Mouse (Mus musculus) hindbrain, embryonic 13.5 days (tissue): ENCODE results near the gene Scn8a. TPM values are rescaled to one million over a fixed set of nuclear protein-coding genes. Genes with fewer than 3 reads are reported as not detected.

Experiments
- ATAC-seq: fragments of 200-750 bp; cut with Nextera tagmentation; 2 replicates; pipeline ENCODE4 v1.8.0; 2017; ENCODE audit warnings: moderate TSS enrichment; ENCODE audit not compliant: low FRiP score
- H3K27ac ChIP-seq: fragments of 300-500 bp; sonication (generic); 2 replicates; pipeline ENCODE4 v1.5.1; 2015; ENCODE audit warnings: inconsistent platforms, mild to moderate bottlenecking, moderate library complexity
- H3K27me3 ChIP-seq: fragments of 300-500 bp; sonication (generic); 2 replicates; pipeline ENCODE4 v1.6.1; 2015; ENCODE audit warnings: mild to moderate bottlenecking, inconsistent platforms
- H3K36me3 ChIP-seq: fragments of 300-500 bp; sonication (generic); 2 replicates; pipeline ENCODE4 v1.6.1; 2015; ENCODE audit warnings: mild to moderate bottlenecking, inconsistent platforms
- H3K4me1 ChIP-seq: fragments of 300-500 bp; sonication (generic); replicated peaks from 2 replicates; pipeline ENCODE4 v1.6.1; 2015; ENCODE audit warnings: inconsistent platforms
- H3K4me2 ChIP-seq: fragments of 300-500 bp; sonication (generic); 2 replicates; pipeline ENCODE4 v1.6.1; 2015; ENCODE audit warnings: inconsistent platforms, mild to moderate bottlenecking, moderate library complexity
- H3K4me3 ChIP-seq: fragments of 300-500 bp; sonication (generic); 2 replicates; pipeline ENCODE4 v1.5.1; 2015; ENCODE audit warnings: mild to moderate bottlenecking, inconsistent platforms
- H3K9ac ChIP-seq: fragments of 300-500 bp; sonication (generic); 2 replicates; pipeline ENCODE4 v1.6.1; 2015; ENCODE audit warnings: mild to moderate bottlenecking, inconsistent platforms
- H3K9me3 ChIP-seq: fragments of 300-500 bp; sonication (generic); 2 replicates; pipeline ENCODE4 v1.6.1; 2016; ENCODE audit warnings: inconsistent platforms
- WGBS: fragments of 180-500 bp; shearing (Covaris S2); methylation state at CpG from one replicate; pipeline ENCODE4 v1.1.7; 2015; 5-methylcytosine and 5-hydroxymethylcytosine counted together
- polyA plus RNA-seq: library from polyadenylated mRNA; unstranded; fragments of >200 nt; fragmentation: Nextera tagmentation; extraction: Ambion mirVana; gene quantifications from 2 replicates; pipeline ENCODE4 v1.2.1, GENCODE M21; 2015

The Scn8a gene
- polyA plus RNA-seq, 1 experiment from 2014 or later, result 18.8 TPM

GRCm38 (mm10) chr15:100845049-100845879 lies 24.4 kb upstream of the Scn8a start:
- 0 out of 2 replicates have a peak, but pooled peaks have one; percentile 43 for ATAC-seq
- 42% methylated on average over 26 of the region's 26 CpGs for WGBS
- H3K4me1 ChIP-seq, result peaks cover 12% of the 10 kb centered on the region
- no peaks in the 10 kb centered on the region for H3K27me3 ChIP-seq
- peaks cover 4% of the 10 kb centered on the region; the same call in 1 of the 2 replicates for H3K9me3 ChIP-seq
- peak overlapping the region; percentile 44; the same call in 1 of the 2 replicates for H3K27ac ChIP-seq
- H3K9ac ChIP-seq, result no peak overlapping the region
- no peak overlapping the region for H3K4me2 ChIP-seq
- H3K4me3 ChIP-seq, result no peak overlapping the region
- no peaks in the 10 kb centered on the region for H3K36me3 ChIP-seq

GRCm38 (mm10) chr15:100847193-100847592 lies 22.5 kb upstream of the Scn8a start:
- no peak overlapping the region for H3K27ac ChIP-seq
- peaks cover 4% of the 10 kb centered on the region; the same call in 1 of the 2 replicates for H3K9me3 ChIP-seq
- H3K27me3 ChIP-seq, result no peaks in the 10 kb centered on the region
- no peak overlapping the region for H3K4me2 ChIP-seq
- no peak for ATAC-seq
- H3K9ac ChIP-seq, result no peak overlapping the region
- no peak overlapping the region for H3K4me3 ChIP-seq
- WGBS, result 87% methylated on average over 6 of the region's 6 CpGs
- H3K36me3 ChIP-seq, result no peaks in the 10 kb centered on the region
- H3K4me1 ChIP-seq, result peaks cover 12% of the 10 kb centered on the region

- no peaks in the 10 kb centered on the region for H3K27me3 ChIP-seq
- H3K9ac ChIP-seq, result no peak overlapping the region
- no peaks in the 10 kb centered on the region for H3K36me3 ChIP-seq
- no peak for ATAC-seq
- no peak overlapping the region for H3K27ac ChIP-seq
- no peak overlapping the region for H3K4me2 ChIP-seq
- no peaks in the 10 kb centered on the region for H3K4me1 ChIP-seq
- 84% methylated on average over 3 of the region's 3 CpGs for WGBS
- no peaks in the 10 kb centered on the region for H3K9me3 ChIP-seq
- H3K4me3 ChIP-seq, result no peak overlapping the region
Observed at GRCm38 (mm10) chr15:100857586-100857985, 12.1 kb upstream of the Scn8a start.

- no peaks in the 10 kb centered on the region for H3K36me3 ChIP-seq
- WGBS, result 51% methylated on average over 5 of the region's 5 CpGs
- H3K4me2 ChIP-seq, result no peak overlapping the region
- H3K9ac ChIP-seq, result no peak overlapping the region
- H3K27ac ChIP-seq, result no peak overlapping the region
- no peak overlapping the region for H3K4me3 ChIP-seq
- H3K9me3 ChIP-seq, result no peaks in the 10 kb centered on the region
- no peak for ATAC-seq
- H3K27me3 ChIP-seq, result no peaks in the 10 kb centered on the region
- no peaks in the 10 kb centered on the region for H3K4me1 ChIP-seq
Observed at GRCm38 (mm10) chr15:100860856-100861255, 8.8 kb upstream of the Scn8a start.

- Histone ChIP-seq H3K9ac (no peak overlapping the region), H3K36me3 (no peaks in the 10 kb centered on the region), H3K4me3 (no peak overlapping the region), H3K27ac (no peak overlapping the region), H3K27me3 (peaks cover 10% of the 10 kb centered on the region), H3K4me1 (peaks cover 11% of the 10 kb centered on the region), H3K4me2 (no peak overlapping the region), H3K9me3 (0 out of 2 replicates have a peak, but pooled peaks cover 4% of the 10 kb centered on the region)
- WGBS, result 49% methylated on average over 3 of the region's 3 CpGs
- ATAC-seq, result no peak
Observed at GRCm38 (mm10) chr15:100865556-100865955, 4.1 kb upstream of the Scn8a start.

- H3K27ac ChIP-seq, result peak overlapping the region; percentile 83
- 0 out of 2 replicates have a peak, but pooled peaks cover 4% of the 10 kb centered on the region for H3K9me3 ChIP-seq
- peaks cover 35% of the 10 kb centered on the region for H3K4me1 ChIP-seq
- peak overlapping the region; percentile 74 for H3K9ac ChIP-seq
- no peaks in the 10 kb centered on the region for H3K36me3 ChIP-seq
- H3K4me2 ChIP-seq, result peak overlapping the region; percentile 61
- H3K27me3 ChIP-seq, result peaks cover 16% of the 10 kb centered on the region
- peak overlapping the region; percentile 83 for H3K4me3 ChIP-seq
- peak; percentile 77 for ATAC-seq
- 3% methylated on average over 62 of the region's 66 CpGs for WGBS
Observed at GRCm38 (mm10) chr15:100870001-100870774, 530 bp downstream of the Scn8a start.

GRCm38 (mm10) chr15:100870775-100871106 lies 1.1 kb downstream of the Scn8a start:
- Histone ChIP-seq H3K4me3 (peak overlapping the region; percentile 83), H3K4me2 (peak overlapping the region; percentile 84), H3K9ac (peak overlapping the region; percentile 96), H3K9me3 (0 out of 2 replicates have a peak, but pooled peaks cover 4% of the 10 kb centered on the region), H3K27ac (peak overlapping the region; percentile 90), H3K4me1 (peaks cover 35% of the 10 kb centered on the region), H3K27me3 (peaks cover 16% of the 10 kb centered on the region), H3K36me3 (no peaks in the 10 kb centered on the region)
- 3% methylated on average over 37 of the region's 69 CpGs for WGBS
- ATAC-seq, result peak; percentile 52

GRCm38 (mm10) chr15:100871107-100872011 lies 1.7 kb downstream of the Scn8a start:
- Histone ChIP-seq H3K36me3 (no peaks in the 10 kb centered on the region), H3K4me2 (peak overlapping the region; percentile 84), H3K9ac (peak overlapping the region; percentile 96), H3K4me1 (peaks cover 35% of the 10 kb centered on the region), H3K27me3 (peaks cover 16% of the 10 kb centered on the region), H3K4me3 (peak overlapping the region; percentile 83), H3K9me3 (0 out of 2 replicates have a peak, but pooled peaks cover 1% of the 10 kb centered on the region), H3K27ac (peak overlapping the region; percentile 90)
- WGBS, result under 1% methylated on average over 49 of the region's 53 CpGs
- ATAC-seq, result peak; percentile 73

- Histone ChIP-seq H3K27me3 (peaks cover 13% of the 10 kb centered on the region), H3K36me3 (no peaks in the 10 kb centered on the region), H3K9me3 (no peaks in the 10 kb centered on the region), H3K4me1 (peaks cover 35% of the 10 kb centered on the region), H3K4me2 (peak overlapping the region; percentile 84), H3K27ac (no peak overlapping the region), H3K4me3 (peak overlapping the region; percentile 83), H3K9ac (peak overlapping the region; percentile 96)
- ATAC-seq, result no peak
- 3% methylated on average over 16 of the region's 16 CpGs for WGBS
Observed at GRCm38 (mm10) chr15:100873155-100873554, 3.5 kb downstream of the Scn8a start.

GRCm38 (mm10) chr15:100879073-100879472 lies 9.4 kb downstream of the Scn8a start:
- Histone ChIP-seq H3K27me3 (peaks cover 2% of the 10 kb centered on the region), H3K9ac (no peak overlapping the region), H3K4me2 (no peak overlapping the region), H3K27ac (no peak overlapping the region), H3K36me3 (no peaks in the 10 kb centered on the region), H3K9me3 (no peaks in the 10 kb centered on the region), H3K4me1 (peaks cover 12% of the 10 kb centered on the region), H3K4me3 (no peak overlapping the region)
- WGBS, result 69% methylated on average over 15 of the region's 15 CpGs
- no peak for ATAC-seq

GRCm38 (mm10) chr15:100881385-100881784 lies 11.7 kb downstream of the Scn8a start:
- 79% methylated on average over 5 of the region's 5 CpGs for WGBS
- H3K27ac ChIP-seq, result no peak overlapping the region
- no peak overlapping the region for H3K9ac ChIP-seq
- no peak for ATAC-seq
- H3K4me2 ChIP-seq, result no peak overlapping the region
- no peaks in the 10 kb centered on the region for H3K27me3 ChIP-seq
- H3K9me3 ChIP-seq, result 0 out of 2 replicates have a peak, but pooled peaks cover under 1% of the 10 kb centered on the region
- H3K4me3 ChIP-seq, result no peak overlapping the region
- peaks cover 12% of the 10 kb centered on the region for H3K4me1 ChIP-seq
- no peaks in the 10 kb centered on the region for H3K36me3 ChIP-seq
